Mouse (Mus musculus) stomach, embryonic 14.5 days (tissue): Measurements from ENCODE around the gene Fibcd1. TPM values are rescaled to one million over a fixed set of nuclear protein-coding genes. Genes with fewer than 3 reads are reported as not detected.

Source experiments
- ATAC-seq: fragments of 200-750 bp; cut with Nextera tagmentation; 2 replicates; pipeline ENCODE4 v1.8.0; 2017; ENCODE audit warnings: low read depth, moderate TSS enrichment; ENCODE audit not compliant: insufficient number of reproducible peaks, insufficient read depth, low FRiP score
- H3K27ac ChIP-seq: fragments of 300-500 bp; sonication (generic); 2 replicates; pipeline ENCODE4 v1.5.1; 2014; ENCODE audit warnings: mild to moderate bottlenecking, low read length, moderate library complexity, mixed read lengths
- H3K27me3 ChIP-seq: fragments of 300-500 bp; sonication (generic); 2 replicates; pipeline ENCODE4 v1.6.1; 2014; ENCODE audit warnings: low read length, control low read depth, mixed read lengths; ENCODE audit not compliant: control insufficient read depth, insufficient read depth
- H3K36me3 ChIP-seq: fragments of 300-500 bp; sonication (generic); 2 replicates; pipeline ENCODE4 v1.6.1; 2014; ENCODE audit warnings: mild to moderate bottlenecking, control low read depth, low read length, moderate library complexity, mixed read lengths; ENCODE audit not compliant: control insufficient read depth, insufficient read depth
- H3K4me1 ChIP-seq: fragments of 300-500 bp; sonication (generic); 2 replicates; pipeline ENCODE4 v1.6.1; 2014; ENCODE audit warnings: low read length, control low read depth, mixed read lengths; ENCODE audit not compliant: control insufficient read depth, insufficient read depth
- H3K4me2 ChIP-seq: fragments of 300-500 bp; sonication (generic); replicated peaks from 2 replicates; pipeline ENCODE4 v1.6.1; 2014; ENCODE audit warnings: low read depth, low read length, control low read depth
- H3K4me3 ChIP-seq: fragments of 300-500 bp; sonication (generic); 2 replicates; pipeline ENCODE4 v1.5.1; 2014; ENCODE audit warnings: low read depth, low read length, control low read depth
- H3K9ac ChIP-seq: fragments of 300-500 bp; sonication (generic); replicated peaks from 2 replicates; pipeline ENCODE4 v1.6.1; 2014; ENCODE audit warnings: low read depth, mild to moderate bottlenecking, control low read depth, low read length, moderate library complexity, mixed read lengths
- H3K9me3 ChIP-seq: fragments of 300-500 bp; sonication (generic); 2 replicates; pipeline ENCODE4 v1.6.1; 2016; ENCODE audit warnings: low read depth, low read length, control low read depth; ENCODE audit not compliant: control insufficient read depth
- WGBS: fragments of 180-500 bp; shearing (Covaris S2); extraction: QIAGEN DNeasy Blood & Tissue Kit; methylation state at CpG from one replicate; pipeline ENCODE4 v1.1.7; 2014; 5-methylcytosine and 5-hydroxymethylcytosine counted together
- polyA plus RNA-seq: library from polyadenylated mRNA; unstranded; fragments of >200 nt; fragmentation: Nextera tagmentation; extraction: Ambion mirVana; gene quantifications from 2 replicates; pipeline ENCODE4 v1.2.1, GENCODE M21; 2014

Gene Fibcd1
- polyA plus RNA-seq, 1 experiment from 2014 or later = not detected

- Histone ChIP-seq H3K9ac (no peak overlapping the region), H3K36me3 (no peaks in the 10 kb centered on the region), H3K4me1 (0 out of 2 replicates have a peak, but pooled peaks cover 5% of the 10 kb centered on the region), H3K27ac (no peak overlapping the region), H3K9me3 (no peaks in the 10 kb centered on the region), H3K27me3 (no peaks in the 10 kb centered on the region), H3K4me3 (no peak overlapping the region), H3K4me2 (no peak overlapping the region)
- 83% methylated on average over 4 of the region's 4 CpGs for WGBS
- ATAC-seq = no peak
Measured at GRCm38 (mm10) chr2:31813641-31814040, 32.2 kb downstream of the Fibcd1 start.

GRCm38 (mm10) chr2:31811086-31811958 lies 34.5 kb downstream of the Fibcd1 start:
- ATAC-seq = no peak
- Histone ChIP-seq H3K4me2 (no peak overlapping the region), H3K27ac (no peak overlapping the region), H3K9me3 (no peaks in the 10 kb centered on the region), H3K4me1 (0 out of 2 replicates have a peak, but pooled peaks cover 5% of the 10 kb centered on the region), H3K36me3 (0 out of 2 replicates have a peak, but pooled peaks cover 4% of the 10 kb centered on the region), H3K4me3 (no peak overlapping the region), H3K27me3 (no peaks in the 10 kb centered on the region), H3K9ac (no peak overlapping the region)
- 77% methylated on average over 14 of the region's 14 CpGs for WGBS

- 49% methylated on average over 12 of the region's 12 CpGs for WGBS
- Histone ChIP-seq H3K4me1 (0 out of 2 replicates have a peak, but pooled peaks cover 5% of the 10 kb centered on the region), H3K27me3 (no peaks in the 10 kb centered on the region)
Measured at GRCm38 (mm10) chr2:31810444-31810843, 35.4 kb downstream of the Fibcd1 start, which contains the start of gene Qrfp. TSS of gene Qrfp (minus strand) at chr2:31810580.

GRCm38 (mm10) chr2:31809358-31809740 lies 36.5 kb downstream of the Fibcd1 start:
- H3K4me2 ChIP-seq = no peak overlapping the region
- H3K9me3 ChIP-seq = no peaks in the 10 kb centered on the region
- no peak overlapping the region for H3K4me3 ChIP-seq
- peaks cover 6% of the 10 kb centered on the region; the same call in 1 of the 2 replicates for H3K36me3 ChIP-seq
- H3K27me3 ChIP-seq = no peaks in the 10 kb centered on the region
- 0 out of 2 replicates have a peak, but pooled peaks cover 5% of the 10 kb centered on the region for H3K4me1 ChIP-seq
- H3K27ac ChIP-seq = no peak overlapping the region
- H3K9ac ChIP-seq = no peak overlapping the region
- no peak for ATAC-seq
- WGBS = 36% methylated on average over 2 of the region's 2 CpGs

More at GRCm38 (mm10) chr2:31810444-31810843, 35.4 kb downstream of the Fibcd1 start, which contains the start of gene Qrfp:
- Histone ChIP-seq H3K4me3 (no peak within 1 kb of the TSS), H3K9ac (no peak within 1 kb of the TSS), H3K4me2 (no peak within 1 kb of the TSS), H3K9me3 (no peaks in the 10 kb centered on the region), H3K36me3 (0 out of 2 replicates have a peak, but pooled peaks cover 4% of the 10 kb centered on the region), H3K27ac (no peak within 1 kb of the TSS)
- ATAC-seq = no peak

GRCm38 (mm10) chr2:31808410-31809357 lies 37.1 kb downstream of the Fibcd1 start:
- Histone ChIP-seq H3K4me2 (no peak overlapping the region), H3K4me3 (no peak overlapping the region), H3K36me3 (peaks cover 12% of the 10 kb centered on the region), H3K27ac (no peak overlapping the region), H3K9ac (no peak overlapping the region), H3K27me3 (no peaks in the 10 kb centered on the region), H3K9me3 (no peaks in the 10 kb centered on the region), H3K4me1 (0 out of 2 replicates have a peak, but pooled peaks cover 5% of the 10 kb centered on the region)
- ATAC-seq = no peak; the same call in 1 of the 2 replicates
- WGBS = 50% methylated on average over 27 of the region's 28 CpGs

GRCm38 (mm10) chr2:31806639-31807382 lies 39.0 kb downstream of the Fibcd1 start:
- Histone ChIP-seq H3K27ac (no peak overlapping the region), H3K4me2 (no peak overlapping the region)
- WGBS = 48% methylated on average over 9 of the region's 9 CpGs

GRCm38 (mm10) chr2:31803480-31803879 lies 42.3 kb downstream of the Fibcd1 start:
- ATAC-seq = no peak
- Histone ChIP-seq H3K9me3 (no peaks in the 10 kb centered on the region), H3K27me3 (no peaks in the 10 kb centered on the region), H3K4me3 (no peak overlapping the region), H3K36me3 (peaks cover 64% of the 10 kb centered on the region), H3K4me2 (no peak overlapping the region), H3K4me1 (no peaks in the 10 kb centered on the region), H3K27ac (no peak overlapping the region), H3K9ac (no peak overlapping the region)
- WGBS = 51% methylated on average over 14 of the region's 14 CpGs

More at GRCm38 (mm10) chr2:31806639-31807382, 39.0 kb downstream of the Fibcd1 start:
- Histone ChIP-seq H3K9me3 (no peaks in the 10 kb centered on the region), H3K36me3 (peaks cover 31% of the 10 kb centered on the region), H3K4me1 (0 out of 2 replicates have a peak, but pooled peaks cover 5% of the 10 kb centered on the region), H3K4me3 (no peak overlapping the region), H3K9ac (no peak overlapping the region), H3K27me3 (no peaks in the 10 kb centered on the region)
- no peak for ATAC-seq
